Mouse (Mus musculus) thymus, adult 2 months (tissue): ENCODE results near the gene Ckm. TPM values are rescaled to one million over a fixed set of nuclear protein-coding genes. Genes with fewer than 3 reads are reported as not detected.

ENCODE experiments used
- DNase-seq: peaks from one replicate; pipeline ENCODE4 v3.0.0; 2021
- H3K27ac ChIP-seq: fragments of 200-500 bp; 2 replicates; pipeline ENCODE4 v1.5.1; 2012; ENCODE audit warnings: low read length, control low read depth; ENCODE audit not compliant: control insufficient read depth, insufficient read depth
- H3K27me3 ChIP-seq: fragments of 200-500 bp; 2 replicates; pipeline ENCODE4 v1.6.1; 2012; ENCODE audit warnings: mild to moderate bottlenecking, low read length, moderate library complexity, mixed read lengths; ENCODE audit not compliant: control insufficient read depth, insufficient read depth
- H3K36me3 ChIP-seq: fragments of 200-500 bp; 2 replicates; pipeline ENCODE4 v1.6.1; 2012; ENCODE audit warnings: mild to moderate bottlenecking, low read length, moderate library complexity; ENCODE audit not compliant: control insufficient read depth, insufficient read depth
- H3K4me1 ChIP-seq: fragments of 200-500 bp; replicated peaks from 2 replicates; pipeline ENCODE4 v1.6.1; 2012; ENCODE audit warnings: low read length; ENCODE audit not compliant: control insufficient read depth, insufficient read depth
- H3K4me3 ChIP-seq: fragments of 200-500 bp; 2 replicates; pipeline ENCODE4 v1.5.1; 2012; ENCODE audit warnings: mild to moderate bottlenecking, low read length, control low read depth, moderate library complexity; ENCODE audit not compliant: control insufficient read depth, insufficient read depth
- CTCF ChIP-seq: fragments of 200-500 bp; IDR thresholded peaks from 2 replicates; pipeline ENCODE4 v1.5.1; 2012; ENCODE audit warnings: mild to moderate bottlenecking, control low read depth, low read length, moderate library complexity, borderline replicate concordance; ENCODE audit not compliant: control insufficient read depth, poor library complexity, insufficient read depth; ENCODE audit errors: extremely low read depth
- POLR2A ChIP-seq: fragments of 200-500 bp; IDR thresholded peaks from 2 replicates; pipeline ENCODE4 v1.6.1; 2012; ENCODE audit warnings: mild to moderate bottlenecking, low read length, control low read depth, moderate library complexity; ENCODE audit not compliant: control insufficient read depth, poor library complexity, insufficient read depth; ENCODE audit errors: extremely low read depth
- WGBS: fragments of 180-500 bp; shearing (Covaris S2); methylation state at CpG from one replicate; pipeline ENCODE4 v1.1.7; 2018; 5-methylcytosine and 5-hydroxymethylcytosine counted together
- polyA plus RNA-seq: library from polyadenylated mRNA; depleted of rRNA; stranded (reverse); fragments of >200 nt; gene quantifications from 2 replicates; pipeline ENCODE4 v1.2.3, GENCODE M21; 2012; rRNA removed

Ckm gene
- polyA plus RNA-seq, 1 experiment = 332 TPM

DNA sequence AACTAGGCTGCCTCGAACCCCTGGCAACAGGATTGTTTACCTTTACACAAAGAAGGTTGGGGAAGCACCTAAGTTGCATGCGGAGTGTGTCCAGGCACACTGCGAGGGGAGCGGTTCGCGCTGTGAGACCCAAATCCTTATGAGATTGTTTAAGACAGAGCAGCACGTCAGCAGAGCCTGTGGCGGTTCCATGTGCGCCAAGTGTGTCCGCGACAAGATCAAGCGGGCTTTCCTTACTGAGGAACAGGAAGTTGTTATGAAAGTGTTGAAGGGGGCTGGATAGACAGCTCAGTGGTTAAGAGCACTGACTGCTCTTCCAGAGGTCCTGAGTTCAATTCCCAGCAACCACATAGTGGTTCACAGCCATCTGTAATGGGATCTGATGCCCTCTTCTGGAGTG is 63.7 kb downstream of the Ckm start:
- TF ChIP-seq CTCF (no peak), POLR2A (no peak)

DNA sequence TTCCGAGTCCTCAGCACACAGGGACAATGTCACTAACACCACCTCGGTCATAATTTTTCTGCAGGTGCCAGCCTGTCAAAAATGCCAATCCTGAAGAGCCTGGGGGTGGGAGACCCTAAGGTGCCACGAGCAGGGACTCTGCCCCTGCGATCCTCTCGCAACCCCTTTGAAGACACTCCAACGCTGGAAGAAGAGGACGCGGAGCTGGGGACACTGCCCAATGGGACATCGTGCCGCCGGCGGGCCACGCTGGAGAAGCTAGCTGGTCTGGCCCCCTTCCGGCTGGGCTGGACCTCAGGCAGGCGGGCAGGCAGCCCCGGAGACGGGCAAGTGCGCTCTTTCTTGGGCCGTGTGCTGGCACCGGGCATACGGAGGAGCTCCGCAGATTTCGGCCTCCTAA is 64.8 kb downstream of the Ckm start:
- Histone ChIP-seq H3K27me3 (no peaks in the 10 kb centered on the region; the same call in 1 of the 2 replicates), H3K4me1 (peaks cover 21% of the 10 kb centered on the region), H3K27ac (no peak overlapping the region), H3K36me3 (no peaks in the 10 kb centered on the region), H3K4me3 (no peak overlapping the region)
- WGBS = 91% methylated on average over 23 of the region's 23 CpGs
- TF ChIP-seq CTCF (no peak), POLR2A (no peak)
- DNase-seq = no peak

More for the DNA sequence above, 63.7 kb downstream of the Ckm start:
- H3K27ac ChIP-seq = no peak overlapping the region
- no peak for DNase-seq
- no peaks in the 10 kb centered on the region; the same call in 1 of the 2 replicates for H3K27me3 ChIP-seq
- no peaks in the 10 kb centered on the region for H3K36me3 ChIP-seq
- no peak overlapping the region for H3K4me3 ChIP-seq
- H3K4me1 ChIP-seq = peaks cover 13% of the 10 kb centered on the region
- 47% methylated on average over 12 of the region's 12 CpGs for WGBS

DNA sequence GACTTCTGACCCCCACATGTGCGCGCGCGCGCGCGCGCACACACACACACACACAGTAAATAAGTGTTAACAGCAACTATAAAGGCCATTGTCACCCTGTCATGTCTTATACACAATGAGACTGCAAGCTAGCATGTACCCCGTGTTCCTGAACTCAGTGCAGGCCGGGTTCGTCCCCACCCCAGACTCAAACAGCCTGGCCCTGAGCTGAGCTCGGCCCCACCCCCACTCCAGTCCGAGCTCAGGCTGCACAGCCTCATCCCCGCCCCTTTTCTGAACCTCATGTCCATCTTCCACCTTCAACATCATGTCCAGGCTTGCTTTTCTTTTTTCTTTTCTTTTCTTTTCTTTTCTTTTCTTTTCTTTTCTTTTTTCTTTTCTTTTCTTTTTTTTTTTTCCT is 65.7 kb downstream of the Ckm start:
- WGBS = 80% methylated on average over 14 of the region's 14 CpGs
- no peak for DNase-seq
- H3K4me3 ChIP-seq = no peak overlapping the region
- no peak for TF ChIP-seq POLR2A
- TF ChIP-seq CTCF = no peak
- H3K36me3 ChIP-seq = no peaks in the 10 kb centered on the region
- no peak overlapping the region for H3K27ac ChIP-seq
- H3K4me1 ChIP-seq = peaks cover 22% of the 10 kb centered on the region
- H3K27me3 ChIP-seq = no peaks in the 10 kb centered on the region; the same call in 1 of the 2 replicates

DNA sequence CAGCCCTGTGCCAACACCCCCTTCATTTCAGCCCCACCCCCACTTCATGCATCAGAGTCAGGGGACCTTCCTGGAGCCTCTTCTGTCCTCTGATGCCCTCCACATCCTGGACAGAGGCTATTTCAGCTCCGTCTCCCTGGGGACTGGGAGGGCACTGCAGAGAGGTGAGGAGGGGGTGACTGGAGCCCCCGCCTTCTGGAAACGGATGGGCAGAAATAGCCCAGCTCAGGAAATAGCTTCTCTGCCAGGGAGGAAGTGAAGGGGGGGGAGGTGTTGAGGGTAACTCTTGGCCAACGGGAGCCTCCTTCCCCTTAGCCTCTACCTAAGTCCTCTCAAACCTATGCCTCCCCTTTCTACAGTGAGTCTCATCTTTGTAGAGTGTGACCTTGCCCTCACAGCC is 67.8 kb downstream of the Ckm start:
- no peak overlapping the region for H3K27ac ChIP-seq
- H3K4me3 ChIP-seq = no peak overlapping the region
- H3K36me3 ChIP-seq = no peaks in the 10 kb centered on the region
- 4% methylated on average over 4 of the region's 4 CpGs for WGBS
- peaks cover 22% of the 10 kb centered on the region for H3K4me1 ChIP-seq
- no peaks in the 10 kb centered on the region; the same call in 1 of the 2 replicates for H3K27me3 ChIP-seq
- TF ChIP-seq CTCF (no peak), POLR2A (no peak)
- no peak for DNase-seq

Other genes starting within 250 kb of the Ckm start
- gene Gipr, start 238.6 kb upstream of the Ckm start, polyA plus RNA-seq = 0.73 and 0.79 TPM in 2 replicates
- gene Eml2, start 228.4 kb upstream of the Ckm start, polyA plus RNA-seq = 38.9 and 40.3 TPM in 2 replicates
- 4.2 and 5.5 TPM in 2 replicates for gene Gpr4, start 192.2 kb upstream of the Ckm start, polyA plus RNA-seq
- 46.5 and 46.7 TPM in 2 replicates for gene Opa3, start 176.4 kb upstream of the Ckm start, polyA plus RNA-seq
- 325 and 327 TPM in 2 replicates for gene Vasp, start 133.0 kb upstream of the Ckm start, polyA plus RNA-seq
- 0.57 and 0.63 TPM in 2 replicates for gene Ppm1n, start 124.7 kb upstream of the Ckm start, polyA plus RNA-seq
- gene Rtn2, start 122.2 kb upstream of the Ckm start, polyA plus RNA-seq = 3.0 and 19.9 TPM in 2 replicates
- gene Fosb, start 94.7 kb upstream of the Ckm start, polyA plus RNA-seq = 1.8 and 1.9 TPM in 2 replicates
- 62.3 and 63.6 TPM in 2 replicates for gene Ercc1, start 60.0 kb upstream of the Ckm start, polyA plus RNA-seq
- 7.5 and 8.0 TPM in 2 replicates for gene Cd3eap, start 45.3 kb upstream of the Ckm start, polyA plus RNA-seq
- 13.6 and 14.2 TPM in 2 replicates for gene Ppp1r13l, start 45.0 kb upstream of the Ckm start, polyA plus RNA-seq
- gene Ercc2, start 22.8 kb upstream of the Ckm start, polyA plus RNA-seq = 134 and 137 TPM in 2 replicates
- 73.1 and 87.0 TPM in 2 replicates for gene Klc3, start 672 bp upstream of the Ckm start, polyA plus RNA-seq
- 36.3 and 48.8 TPM in 2 replicates for gene Mark4, start 54.0 kb downstream of the Ckm start, polyA plus RNA-seq
- gene Exoc3l2, start 58.6 kb downstream of the Ckm start, polyA plus RNA-seq = 0.94 and 1.0 TPM in 2 replicates
- 13.2 and 15.5 TPM in 2 replicates for gene Bloc1s3, start 103.6 kb downstream of the Ckm start, polyA plus RNA-seq
- gene Trappc6a, start 103.6 kb downstream of the Ckm start, polyA plus RNA-seq = 86.7 and 90.2 TPM in 2 replicates
- 1.1 and 1.2 TPM in 2 replicates for gene Nkpd1, start 113.1 kb downstream of the Ckm start, polyA plus RNA-seq
- gene Ppp1r37, start 158.3 kb downstream of the Ckm start, polyA plus RNA-seq = 130 and 137 TPM in 2 replicates
- gene Zfp296, start 172.5 kb downstream of the Ckm start, polyA plus RNA-seq = 4.5 and 4.7 TPM in 2 replicates
- 121 and 130 TPM in 2 replicates for gene Gemin7, start 172.8 kb downstream of the Ckm start, polyA plus RNA-seq
- 240 and 315 TPM in 2 replicates for gene Clasrp, start 199.7 kb downstream of the Ckm start, polyA plus RNA-seq
- gene Relb, start 224.7 kb downstream of the Ckm start, polyA plus RNA-seq = 66.9 and 75.6 TPM in 2 replicates